Mouse (Mus musculus) liver, adult 2 months (tissue): Measurements from ENCODE around the gene Trpm5. TPM values are rescaled to one million over a fixed set of nuclear protein-coding genes. Genes with fewer than 3 reads are reported as not detected.
A peak's percentile ranks its signal among the peaks of the same experiment; 100 is the strongest.

Source experiments
- DNase-seq: peaks from one replicate; pipeline ENCODE4 v3.0.0-alpha.2; 2011; ENCODE audit warnings: low read depth, low spot score; ENCODE audit errors: extremely low read depth
- H3K27ac ChIP-seq: fragments of 200-500 bp; replicated peaks from 2 replicates; pipeline ENCODE4 v1.5.1; 2012; ENCODE audit warnings: low read depth, mild to moderate bottlenecking, control low read depth, inconsistent platforms, low read length; ENCODE audit not compliant: insufficient read depth
- H3K27me3 ChIP-seq: fragments of 200-500 bp; 2 replicates; pipeline ENCODE4 v1.6.1; 2012; ENCODE audit warnings: mild to moderate bottlenecking, moderate library complexity, low read length, inconsistent platforms; ENCODE audit not compliant: control insufficient read depth, insufficient read depth
- H3K36me3 ChIP-seq: fragments of 200-500 bp; 2 replicates; pipeline ENCODE4 v1.6.1; 2012; ENCODE audit warnings: low read length, inconsistent platforms; ENCODE audit not compliant: control insufficient read depth, insufficient read depth
- H3K4me1 ChIP-seq: fragments of 200-500 bp; 2 replicates; pipeline ENCODE4 v1.6.1; 2011; ENCODE audit warnings: low read length; ENCODE audit not compliant: control insufficient read depth, insufficient read depth
- H3K4me3 ChIP-seq: fragments of 200-500 bp; 2 replicates; pipeline ENCODE4 v1.5.1; 2011; ENCODE audit warnings: low read depth, mild to moderate bottlenecking, control low read depth, low read length, moderate library complexity; ENCODE audit not compliant: insufficient read depth
- H3K79me2 ChIP-seq: fragments of 200-500 bp; 2 replicates; pipeline ENCODE4 v1.6.1; 2012; ENCODE audit warnings: inconsistent platforms, mild to moderate bottlenecking, low read length, moderate library complexity; ENCODE audit not compliant: control insufficient read depth, insufficient read depth
- H3K9ac ChIP-seq: fragments of 200-500 bp; 2 replicates; pipeline ENCODE4 v1.6.1; 2012; ENCODE audit warnings: low read depth, mild to moderate bottlenecking, control low read depth, inconsistent platforms, low read length
- CTCF ChIP-seq: fragments of 200-500 bp; IDR thresholded peaks from 2 replicates; pipeline ENCODE4 v1.5.1; 2011; ENCODE audit warnings: low read depth, low read length, control low read depth
- POLR2A ChIP-seq: fragments of 200-500 bp; IDR thresholded peaks from 2 replicates; pipeline ENCODE4 v1.6.1; 2011; ENCODE audit warnings: low read length, control low read depth; ENCODE audit not compliant: insufficient read depth; ENCODE audit errors: extremely low read depth
- WGBS: fragments of 180-500 bp; shearing (Covaris S2); methylation state at CpG from one replicate; pipeline ENCODE4 v1.1.7; 2018; 5-methylcytosine and 5-hydroxymethylcytosine counted together
- polyA plus RNA-seq: library from polyadenylated mRNA; depleted of rRNA; stranded (reverse); fragments of >200 nt; gene quantifications from 2 replicates; pipeline ENCODE4 v1.2.3, GENCODE M21; 2012
- total RNA-seq: library from RNA; depleted of rRNA; stranded (reverse); fragments of >200 nt; gene quantifications from 2 replicates; pipeline ENCODE4 v1.2.3, GENCODE M21; 2014

The Trpm5 gene
- total and polyA plus RNA-seq, 2 experiments: under 0.01 to 0.02 TPM

- Histone ChIP-seq H3K4me1 (peaks cover 3% of the 10 kb centered on the region; the same call in 1 of the 2 replicates), H3K27me3 (no peaks in the 10 kb centered on the region), H3K4me3 (no peak overlapping the region), H3K79me2 (no peaks in the 10 kb centered on the region), H3K9ac (no peak overlapping the region), H3K27ac (no peak overlapping the region), H3K36me3 (no peaks in the 10 kb centered on the region)
- no peak for DNase-seq
- TF ChIP-seq POLR2A (no peak), CTCF (no peak)
- WGBS: 82% methylated on average over 5 of the region's 5 CpGs
Observed at GRCm38 (mm10) chr7:143116521-143116920, 22.1 kb upstream of the Trpm5 start.

DNA sequence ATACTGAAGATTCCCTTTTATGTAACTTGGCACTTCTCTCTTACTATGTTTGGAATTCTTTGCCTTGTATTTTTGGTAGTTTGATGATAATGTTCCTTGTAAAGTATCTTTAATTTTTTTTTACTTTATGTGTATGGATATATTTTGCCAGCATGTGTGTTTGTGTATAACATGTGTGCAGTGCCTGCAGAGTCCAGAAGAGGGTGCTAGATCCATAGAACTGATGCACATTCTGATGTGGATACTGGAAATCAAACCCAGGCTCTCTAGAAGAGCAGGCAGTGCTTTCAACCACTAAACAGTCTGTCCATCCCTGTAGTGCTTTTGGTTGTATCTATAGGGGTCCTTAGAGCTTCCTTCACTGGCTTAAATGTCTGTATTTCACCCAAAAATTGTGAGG is 20.3 kb upstream of the Trpm5 start:
- no peaks in the 10 kb centered on the region for H3K4me1 ChIP-seq

GRCm38 (mm10) chr7:143112395-143112794 is 18.0 kb upstream of the Trpm5 start:
- Histone ChIP-seq H3K27me3 (no peaks in the 10 kb centered on the region), H3K36me3 (no peaks in the 10 kb centered on the region), H3K27ac (no peak overlapping the region), H3K4me3 (no peak overlapping the region), H3K79me2 (no peaks in the 10 kb centered on the region), H3K4me1 (no peaks in the 10 kb centered on the region), H3K9ac (no peak overlapping the region)
- DNase-seq: no peak
- TF ChIP-seq POLR2A: no peak
- TF ChIP-seq CTCF: no peak
- WGBS: 79% methylated on average over 1 of the region's 1 CpGs

More for the DNA sequence above, 20.3 kb upstream of the Trpm5 start:
- Histone ChIP-seq H3K4me3 (no peak overlapping the region), H3K36me3 (no peaks in the 10 kb centered on the region), H3K27ac (no peak overlapping the region), H3K9ac (no peak overlapping the region), H3K27me3 (no peaks in the 10 kb centered on the region), H3K79me2 (no peaks in the 10 kb centered on the region)
- TF ChIP-seq POLR2A (no peak), CTCF (no peak)
- DNase-seq: no peak

DNA sequence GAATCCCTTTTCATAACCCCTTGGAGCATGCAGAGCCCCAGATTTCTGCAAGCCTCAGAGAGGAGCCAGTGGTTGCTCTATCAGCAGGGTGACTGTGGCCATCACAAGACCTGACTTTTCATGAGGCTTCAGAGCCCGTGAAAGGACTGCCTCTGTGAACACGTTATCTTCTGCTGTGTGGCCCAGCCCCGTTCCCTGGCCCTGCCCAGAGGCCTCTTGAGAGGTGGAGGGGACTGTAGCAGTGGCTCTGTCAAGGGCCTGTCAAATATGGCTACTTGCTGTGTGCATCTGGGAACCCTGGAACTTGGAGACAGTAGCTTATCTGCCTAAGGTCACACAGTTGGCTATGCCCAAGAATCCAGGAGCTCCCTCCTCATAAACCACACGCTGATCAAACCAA is 17.3 kb upstream of the Trpm5 start:
- Histone ChIP-seq H3K9ac (no peak overlapping the region), H3K79me2 (no peaks in the 10 kb centered on the region), H3K4me3 (no peak overlapping the region), H3K36me3 (no peaks in the 10 kb centered on the region), H3K4me1 (no peaks in the 10 kb centered on the region), H3K27ac (no peak overlapping the region), H3K27me3 (no peaks in the 10 kb centered on the region)
- TF ChIP-seq POLR2A: no peak
- WGBS: 71% methylated on average over 4 of the region's 4 CpGs
- DNase-seq: no peak

- Histone ChIP-seq H3K4me1 (no peaks in the 10 kb centered on the region), H3K27ac (no peak overlapping the region), H3K4me3 (no peak overlapping the region), H3K9ac (no peak overlapping the region), H3K36me3 (no peaks in the 10 kb centered on the region), H3K27me3 (no peaks in the 10 kb centered on the region), H3K79me2 (no peaks in the 10 kb centered on the region)
- WGBS: 60% methylated on average over 1 of the region's 1 CpGs
- TF ChIP-seq POLR2A: no peak
- DNase-seq: no peak
Observed at GRCm38 (mm10) chr7:143110803-143111202, 16.4 kb upstream of the Trpm5 start.

- H3K27me3 ChIP-seq: no peaks in the 10 kb centered on the region
- DNase-seq: no peak
- TF ChIP-seq CTCF (no peak), POLR2A (no peak)
- no peak overlapping the region; the same call in 1 of the 2 replicates for H3K4me3 ChIP-seq
- no peak overlapping the region for H3K9ac ChIP-seq
- no peaks in the 10 kb centered on the region for H3K36me3 ChIP-seq
- 56% methylated on average over 3 of the region's 3 CpGs for WGBS
- H3K79me2 ChIP-seq: no peaks in the 10 kb centered on the region
- no peaks in the 10 kb centered on the region for H3K4me1 ChIP-seq
- peak overlapping the region; percentile 65 for H3K27ac ChIP-seq
Observed at GRCm38 (mm10) chr7:143109696-143110095, 15.3 kb upstream of the Trpm5 start.
